Mouse (Mus musculus) spleen, adult 2 months (tissue): Measurements from ENCODE around the gene Hist1h2af.

Source experiments
- CTCF ChIP-seq: fragments of 200-500 bp; IDR thresholded peaks from 2 replicates; pipeline ENCODE4 v1.5.1; 2011; ENCODE audit warnings: mild to moderate bottlenecking, inconsistent platforms; ENCODE audit not compliant: insufficient read depth, insufficient read length, insufficient replicate concordance; ENCODE audit errors: extremely low read depth
- POLR2A ChIP-seq: fragments of 200-500 bp; IDR thresholded peaks from 2 replicates; pipeline ENCODE4 v1.6.1; 2011; ENCODE audit warnings: low read depth, low read length, inconsistent platforms

DNA sequence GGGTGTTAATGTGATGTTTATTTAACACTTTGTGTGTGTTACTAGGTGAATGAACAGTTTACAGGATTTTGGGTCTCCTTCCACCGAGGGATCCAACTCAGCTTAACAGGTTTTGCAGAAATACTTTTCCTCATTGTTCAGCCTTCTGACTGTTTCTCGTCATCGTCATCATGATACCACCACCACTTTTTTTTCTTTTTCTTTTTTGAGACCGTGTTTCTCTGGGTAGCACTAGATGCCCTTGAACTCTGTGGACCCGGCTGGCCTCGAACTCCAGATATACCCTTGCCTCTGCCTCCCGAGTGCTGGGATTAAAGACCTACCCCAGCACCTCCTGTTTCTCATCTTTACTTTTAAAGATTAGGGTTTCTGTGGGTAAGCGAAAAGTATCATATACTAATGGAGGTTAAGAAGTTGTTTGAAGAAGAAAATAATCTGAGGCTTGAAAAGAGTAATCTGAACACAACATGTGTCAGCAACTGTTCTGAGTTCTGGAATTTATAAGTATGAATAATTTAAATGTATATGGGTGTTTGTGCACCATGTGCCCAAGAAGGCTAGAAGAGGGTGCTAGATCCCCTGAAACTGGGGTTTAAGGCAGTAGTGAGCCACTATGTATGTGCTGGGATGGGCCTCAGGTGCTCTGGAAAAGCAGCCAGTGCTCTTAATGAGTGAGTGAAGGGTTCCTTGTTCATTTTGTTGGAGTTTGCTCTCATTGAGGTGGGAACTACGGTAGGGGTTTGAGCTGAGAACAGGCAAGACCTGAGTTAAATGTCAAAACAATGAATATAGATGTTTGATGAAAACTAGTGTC, 1.2 kb upstream of the Hist1h2af start:
- TF ChIP-seq CTCF (no peak), POLR2A (no peak)
